Mouse (Mus musculus): ENCODE measurements at regions not wholly inside any gene's neighbourhood (a gene's known extent, or its start where the extent isn't known, plus 50 kb on each side); places are given as distances from the start of the nearest gene placed in this dataset.

DNA sequence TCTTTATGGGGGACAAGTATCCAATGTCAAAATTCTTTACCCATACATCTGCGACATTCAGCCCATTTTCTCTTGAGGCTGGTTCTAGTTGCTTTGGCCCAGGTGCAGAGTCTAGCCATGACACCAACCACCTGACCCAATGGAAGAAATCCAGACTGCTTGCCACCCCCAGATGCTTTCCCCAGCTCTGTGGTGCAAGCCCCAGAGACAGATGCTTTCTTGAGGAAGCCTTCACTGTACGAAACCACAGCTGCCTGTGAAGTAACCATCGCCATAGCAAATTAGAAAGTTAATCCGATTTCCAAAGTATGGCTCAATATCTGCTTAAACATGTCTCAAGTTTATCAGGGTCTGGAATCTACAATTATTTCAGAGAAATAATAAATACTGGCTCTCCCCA lies 138.5 kb downstream of the Arrdc4 start:
- Histone ChIP-seq H3K4me3 (no peak overlapping the region), H3K27ac (no peak overlapping the region), H3K9ac (no peak overlapping the region), H3K4me1 (no peaks in the 10 kb centered on the region), H3K9me3 (no peaks in the 10 kb centered on the region), H3K27me3 (0 out of 2 replicates have a peak, but pooled peaks cover under 1% of the 10 kb centered on the region), H3K36me3 (no peaks in the 10 kb centered on the region), H3K4me2 (no peak overlapping the region)
- WGBS: 66% methylated on average over 4 of the region's 4 CpGs
- ATAC-seq (ENCODE audit: insufficient number of reproducible peaks, insufficient read depth, low FRiP score, low TSS enrichment, low read depth): no peak

DNA sequence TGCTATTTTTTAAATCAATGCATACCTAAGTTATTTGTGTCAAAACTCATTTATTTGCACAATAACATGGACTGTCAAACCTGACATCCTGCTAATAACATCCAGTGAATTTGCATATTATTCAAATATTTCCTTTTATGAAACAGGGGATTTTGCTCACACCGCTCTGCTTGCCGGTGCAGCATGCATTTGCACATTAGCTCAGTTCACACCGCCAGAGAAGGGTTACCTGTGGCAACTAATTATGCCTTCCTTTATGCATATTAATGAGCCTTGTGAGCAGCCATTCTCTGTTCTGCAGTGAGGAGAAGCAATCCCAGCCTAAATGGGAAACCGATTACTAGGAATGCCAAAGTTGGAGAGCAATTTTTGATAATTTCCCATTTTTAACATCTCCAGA lies 141.9 kb downstream of the Arrdc4 start:
- no peak for ATAC-seq (ENCODE audit: insufficient number of reproducible peaks, insufficient read depth, low FRiP score, low TSS enrichment, low read depth)

DNA sequence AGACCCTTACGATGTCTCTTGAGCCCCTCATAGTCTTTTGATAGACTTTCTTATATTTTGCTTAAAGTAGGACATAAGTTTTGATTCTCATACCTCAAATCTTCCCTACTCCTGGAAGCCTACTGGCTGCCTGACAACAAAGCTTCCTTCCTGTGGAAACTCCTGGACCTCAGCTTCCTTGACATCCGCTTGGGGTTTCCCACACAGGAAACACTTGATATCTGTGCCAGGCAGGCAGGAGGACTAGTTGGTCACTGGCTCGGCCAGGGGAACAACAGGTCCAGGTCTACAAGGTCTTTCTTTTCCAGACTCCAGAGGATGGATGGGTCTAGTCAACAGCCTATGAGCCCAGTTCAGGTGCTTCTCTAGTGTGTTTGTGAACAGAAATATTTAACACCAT lies 142.8 kb downstream of the Arrdc4 start:
- H3K4me2 ChIP-seq: no peak overlapping the region
- no peak overlapping the region for H3K9ac ChIP-seq
- no peaks in the 10 kb centered on the region for H3K27me3 ChIP-seq
- ATAC-seq (ENCODE audit: insufficient number of reproducible peaks, insufficient read depth, low FRiP score, low TSS enrichment, low read depth): no peak
- no peak overlapping the region for H3K27ac ChIP-seq
- H3K36me3 ChIP-seq: no peaks in the 10 kb centered on the region
- no peak overlapping the region for H3K4me3 ChIP-seq
- H3K9me3 ChIP-seq: no peaks in the 10 kb centered on the region
- H3K4me1 ChIP-seq: no peaks in the 10 kb centered on the region
- 85% methylated on average over 3 of the region's 3 CpGs for WGBS

More for the DNA sequence above, 141.9 kb downstream of the Arrdc4 start:
- H3K27ac ChIP-seq: no peak overlapping the region
- no peaks in the 10 kb centered on the region for H3K36me3 ChIP-seq
- no peak overlapping the region for H3K4me3 ChIP-seq
- no peak overlapping the region for H3K4me2 ChIP-seq
- no peaks in the 10 kb centered on the region for H3K4me1 ChIP-seq
- WGBS: 75% methylated on average over 4 of the region's 4 CpGs
- H3K9me3 ChIP-seq: no peaks in the 10 kb centered on the region
- no peak overlapping the region for H3K9ac ChIP-seq
- no peaks in the 10 kb centered on the region for H3K27me3 ChIP-seq

DNA sequence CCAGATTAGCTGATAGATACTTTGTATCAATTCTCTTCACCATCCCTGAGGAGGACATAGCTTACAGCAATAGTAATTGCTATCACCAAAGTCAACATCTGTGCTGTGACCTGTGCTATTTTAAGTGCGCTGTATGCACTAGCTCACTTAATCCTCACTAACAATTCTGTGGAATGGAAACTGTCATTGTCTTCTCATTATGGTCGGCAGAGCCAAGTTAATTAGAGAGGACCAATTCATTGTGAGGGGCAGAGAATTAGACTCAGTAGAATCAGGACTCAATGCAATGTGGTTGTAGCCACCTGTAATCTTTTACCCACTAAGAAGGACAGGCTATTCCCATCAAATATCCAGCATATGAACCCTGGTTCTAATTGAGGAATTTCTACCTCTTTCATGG lies 145.3 kb downstream of the Arrdc4 start:
- Histone ChIP-seq H3K4me2 (no peak overlapping the region), H3K4me3 (no peak overlapping the region), H3K9me3 (no peaks in the 10 kb centered on the region), H3K4me1 (no peaks in the 10 kb centered on the region), H3K36me3 (no peaks in the 10 kb centered on the region), H3K27ac (no peak overlapping the region), H3K27me3 (0 out of 2 replicates have a peak, but pooled peaks cover 5% of the 10 kb centered on the region), H3K9ac (no peak overlapping the region)
- no peak for ATAC-seq (ENCODE audit: insufficient number of reproducible peaks, insufficient read depth, low FRiP score, low TSS enrichment, low read depth)
- WGBS: 63% methylated on average over 2 of the region's 2 CpGs

DNA sequence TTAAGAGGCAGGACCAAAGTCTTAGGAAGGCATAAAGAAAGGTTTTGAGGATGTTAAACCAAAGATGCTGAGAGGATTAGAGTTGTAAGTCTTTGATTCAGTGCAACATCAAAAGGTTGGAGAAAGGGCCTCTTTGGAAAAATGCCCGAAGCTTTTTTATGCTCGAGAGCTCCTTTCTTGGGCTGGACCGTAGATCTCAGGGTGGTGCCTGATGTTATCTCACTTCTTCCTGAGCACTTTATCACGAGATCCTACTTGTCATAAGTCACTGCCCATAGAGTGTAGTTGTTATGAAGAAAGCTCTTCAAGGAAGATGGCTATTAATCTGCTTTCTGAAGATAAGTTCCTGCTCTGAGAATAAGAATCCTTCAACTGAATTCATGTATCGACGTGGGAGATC lies 147.0 kb downstream of the Arrdc4 start:
- no peak for ATAC-seq (ENCODE audit: insufficient number of reproducible peaks, insufficient read depth, low FRiP score, low TSS enrichment, low read depth)
- Histone ChIP-seq H3K27ac (no peak overlapping the region), H3K4me3 (no peak overlapping the region), H3K36me3 (no peaks in the 10 kb centered on the region), H3K9ac (no peak overlapping the region), H3K4me1 (no peaks in the 10 kb centered on the region), H3K9me3 (no peaks in the 10 kb centered on the region), H3K27me3 (0 out of 2 replicates have a peak, but pooled peaks cover 6% of the 10 kb centered on the region), H3K4me2 (no peak overlapping the region)
- 65% methylated on average over 6 of the region's 6 CpGs for WGBS

DNA sequence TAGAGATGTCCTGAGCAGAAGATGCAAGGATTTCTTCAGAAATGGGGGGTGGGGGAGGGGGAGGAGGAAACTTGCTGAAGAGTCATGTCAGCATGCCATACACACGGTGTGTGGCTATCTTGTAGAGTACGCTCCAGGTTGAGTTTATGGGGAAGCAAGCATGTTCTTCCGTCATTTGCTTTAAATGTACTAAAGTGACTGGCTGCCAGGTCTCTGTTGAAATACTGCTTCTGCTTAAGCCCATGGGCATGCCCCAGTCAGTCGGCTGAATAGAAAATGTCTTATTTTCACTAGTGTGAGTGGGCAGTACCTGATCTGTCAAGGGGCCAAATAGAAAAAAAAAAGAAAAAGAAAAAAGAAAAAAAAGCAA lies 155.0 kb downstream of the Arrdc4 start:
- H3K36me3 ChIP-seq: no peaks in the 10 kb centered on the region
- peaks cover 3% of the 10 kb centered on the region; the same call in 1 of the 2 replicates for H3K4me1 ChIP-seq
- H3K4me2 ChIP-seq: no peak overlapping the region
- no peak overlapping the region for H3K4me3 ChIP-seq
- no peak for ATAC-seq (ENCODE audit: insufficient number of reproducible peaks, insufficient read depth, low FRiP score, low TSS enrichment, low read depth)
- no peak overlapping the region for H3K27ac ChIP-seq
- peaks cover 16% of the 10 kb centered on the region for H3K27me3 ChIP-seq
- 65% methylated on average over 4 of the region's 4 CpGs for WGBS
- no peak overlapping the region for H3K9ac ChIP-seq
- no peaks in the 10 kb centered on the region for H3K9me3 ChIP-seq

DNA sequence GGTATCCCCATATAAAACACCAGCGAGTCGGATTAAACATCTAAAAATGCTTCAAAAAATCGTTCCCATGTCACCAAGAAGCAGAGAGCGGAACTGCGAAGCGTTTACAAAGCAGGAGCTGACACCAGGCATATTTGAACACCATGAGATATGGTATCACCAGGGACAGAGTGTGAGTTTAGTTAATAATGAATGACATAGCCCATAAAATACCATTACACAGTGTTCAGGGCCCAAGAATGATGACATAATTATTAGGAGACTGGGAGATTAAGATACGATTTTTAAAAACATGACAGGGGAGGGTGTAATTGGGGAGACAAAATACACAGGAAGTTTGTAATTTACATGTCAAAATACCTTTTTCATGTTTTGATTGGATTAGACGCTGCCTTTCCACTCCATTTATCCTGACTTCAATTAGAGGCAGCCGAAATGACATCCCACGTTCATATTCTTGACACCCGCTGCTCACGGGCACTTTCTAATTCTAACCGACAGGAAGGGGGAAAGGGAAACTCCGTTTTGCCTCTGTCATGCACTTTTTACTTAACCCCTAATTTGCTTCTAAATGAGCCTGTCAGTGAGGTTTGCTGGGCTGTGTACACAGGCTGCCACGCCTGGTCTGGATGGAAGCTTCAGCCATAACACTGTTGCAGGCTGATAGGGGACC lies 155.6 kb downstream of the Arrdc4 start:
- WGBS: 31% methylated on average over 15 of the region's 15 CpGs
- Histone ChIP-seq H3K27ac (no peak overlapping the region), H3K4me2 (no peak overlapping the region), H3K36me3 (no peaks in the 10 kb centered on the region), H3K27me3 (peaks cover 14% of the 10 kb centered on the region), H3K4me1 (peaks cover 3% of the 10 kb centered on the region; the same call in 1 of the 2 replicates), H3K9me3 (no peaks in the 10 kb centered on the region), H3K9ac (no peak overlapping the region), H3K4me3 (no peak overlapping the region)
- ATAC-seq (ENCODE audit: insufficient number of reproducible peaks, insufficient read depth, low FRiP score, low TSS enrichment, low read depth): no peak

DNA sequence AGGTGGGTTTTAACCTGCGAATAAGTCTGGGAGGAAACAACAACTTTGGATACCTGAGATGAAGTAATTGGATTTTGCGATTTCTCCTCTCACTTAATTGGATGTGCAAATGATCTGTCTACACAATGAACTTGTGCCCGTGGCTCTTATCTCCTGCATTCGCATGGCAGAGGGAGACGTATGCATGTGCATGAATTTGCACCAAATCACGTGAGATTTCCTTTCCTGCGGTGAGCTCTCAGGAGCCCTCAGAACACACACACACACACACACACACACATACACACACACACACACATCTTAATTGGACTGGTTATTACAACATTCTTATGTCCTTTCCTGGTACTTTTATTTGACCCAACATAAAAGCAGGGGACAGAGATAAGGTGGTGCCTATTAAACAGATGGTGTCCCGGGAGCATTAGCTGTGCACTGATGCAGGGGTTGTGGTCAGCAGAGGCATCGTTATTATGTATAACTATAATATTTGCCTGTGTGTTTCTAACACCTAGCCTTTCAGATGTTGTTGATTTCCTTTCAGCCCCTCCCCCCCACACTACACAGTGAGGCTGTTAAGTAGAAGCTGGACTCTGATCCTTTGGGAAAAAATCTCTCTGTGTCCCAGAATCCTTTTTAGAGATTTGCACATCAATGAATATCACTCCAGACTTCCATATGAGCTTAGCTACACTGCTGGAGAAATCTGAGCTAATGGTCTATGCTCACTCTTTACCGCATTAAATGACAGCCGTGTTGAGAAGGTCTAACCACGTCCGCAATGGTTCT lies 166.3 kb downstream of the Arrdc4 start:
- H3K4me1 ChIP-seq: no peaks in the 10 kb centered on the region
- H3K4me3 ChIP-seq: no peak overlapping the region
- ATAC-seq (ENCODE audit: insufficient number of reproducible peaks, insufficient read depth, low FRiP score, low TSS enrichment, low read depth): no peak
- H3K9me3 ChIP-seq: no peaks in the 10 kb centered on the region
- no peaks in the 10 kb centered on the region for H3K36me3 ChIP-seq
- H3K9ac ChIP-seq: no peak overlapping the region
- no peak overlapping the region for H3K4me2 ChIP-seq
- H3K27me3 ChIP-seq: peaks cover 24% of the 10 kb centered on the region
- WGBS: 81% methylated on average over 13 of the region's 13 CpGs
- H3K27ac ChIP-seq: no peak overlapping the region

DNA sequence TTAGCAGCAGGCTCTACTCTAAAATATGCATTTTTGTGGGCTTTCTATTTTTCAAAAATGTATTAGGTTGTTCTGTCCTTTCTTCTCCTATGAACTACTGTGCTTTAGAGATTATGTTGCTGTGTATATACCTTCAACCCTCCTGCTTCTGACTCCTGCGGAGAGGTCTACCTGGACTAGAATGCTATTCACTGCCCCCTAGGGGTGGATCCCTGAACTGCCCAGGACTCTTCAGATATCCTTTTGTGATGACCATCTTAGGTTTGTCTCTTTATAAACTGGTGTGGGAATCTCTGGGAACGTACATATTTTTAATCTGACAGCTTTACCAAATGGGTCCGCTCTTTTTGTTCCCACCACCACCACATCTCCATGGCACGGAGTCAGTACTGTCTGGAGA lies 168.4 kb downstream of the Arrdc4 start:
- Histone ChIP-seq H3K27me3 (peaks cover 27% of the 10 kb centered on the region), H3K27ac (no peak overlapping the region), H3K36me3 (no peaks in the 10 kb centered on the region), H3K4me1 (no peaks in the 10 kb centered on the region), H3K4me3 (no peak overlapping the region), H3K9ac (no peak overlapping the region), H3K4me2 (no peak overlapping the region), H3K9me3 (no peaks in the 10 kb centered on the region)
- WGBS: 36% methylated on average over 4 of the region's 4 CpGs
- no peak for ATAC-seq (ENCODE audit: insufficient number of reproducible peaks, insufficient read depth, low FRiP score, low TSS enrichment, low read depth)

DNA sequence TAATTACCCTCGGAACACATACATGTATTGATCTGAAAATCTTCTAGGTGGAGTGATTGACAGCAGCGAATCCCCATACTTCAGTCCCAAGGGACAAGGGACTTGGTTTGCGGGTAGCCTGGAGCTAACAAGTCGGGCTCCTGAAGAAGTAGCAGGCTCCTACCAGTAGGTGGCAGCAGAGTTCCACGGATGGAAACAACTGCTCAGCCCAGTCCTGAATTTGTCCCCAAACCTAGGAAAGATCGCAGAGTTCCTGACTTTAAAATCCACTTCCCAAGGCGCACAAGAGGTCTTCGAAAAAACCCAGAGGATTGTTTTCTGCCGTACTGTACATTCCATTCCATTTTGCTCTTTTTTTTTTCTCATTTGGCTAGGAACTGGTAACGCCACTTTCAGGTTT lies 169.4 kb downstream of the Arrdc4 start:
- Histone ChIP-seq H3K4me3 (peak overlapping the region; percentile 26), H3K9ac (no peak overlapping the region)
- no peak for ATAC-seq (ENCODE audit: insufficient number of reproducible peaks, insufficient read depth, low FRiP score, low TSS enrichment, low read depth)

DNA sequence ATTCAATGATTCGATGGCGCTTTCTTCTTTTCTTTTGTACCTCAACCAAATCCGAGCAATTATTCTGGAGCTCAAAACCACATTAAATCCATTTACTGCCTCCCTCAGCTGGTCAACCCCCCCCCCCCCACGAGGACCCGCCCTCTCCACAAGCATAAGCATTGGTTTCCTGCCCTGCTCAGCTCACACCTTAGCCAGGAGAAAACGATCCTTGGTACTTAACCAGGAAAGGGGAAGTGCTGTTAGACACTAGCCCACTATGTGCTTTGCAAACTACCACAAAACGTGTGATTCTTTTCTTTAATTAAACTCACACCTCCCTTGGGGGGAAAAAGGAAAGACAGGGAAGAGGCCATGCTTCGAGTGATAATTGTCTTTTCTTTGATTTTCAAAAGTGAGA lies 169.8 kb downstream of the Arrdc4 start:
- H3K4me2 ChIP-seq: peak overlapping the region; percentile 54
- peaks cover 27% of the 10 kb centered on the region for H3K27me3 ChIP-seq
- WGBS: 37% methylated on average over 8 of the region's 8 CpGs
- no peak overlapping the region; the same call in 1 of the 2 replicates for H3K4me3 ChIP-seq
- no peak overlapping the region for H3K27ac ChIP-seq
- H3K4me1 ChIP-seq: no peaks in the 10 kb centered on the region
- no peaks in the 10 kb centered on the region for H3K9me3 ChIP-seq
- no peak overlapping the region for H3K9ac ChIP-seq
- no peak for ATAC-seq (ENCODE audit: insufficient number of reproducible peaks, insufficient read depth, low FRiP score, low TSS enrichment, low read depth)
- no peaks in the 10 kb centered on the region for H3K36me3 ChIP-seq

More for the DNA sequence above, 169.4 kb downstream of the Arrdc4 start:
- WGBS: 7% methylated on average over 10 of the region's 10 CpGs
- Histone ChIP-seq H3K4me2 (peak overlapping the region; percentile 54), H3K27ac (no peak overlapping the region), H3K9me3 (no peaks in the 10 kb centered on the region), H3K27me3 (peaks cover 27% of the 10 kb centered on the region), H3K4me1 (no peaks in the 10 kb centered on the region), H3K36me3 (no peaks in the 10 kb centered on the region)

DNA sequence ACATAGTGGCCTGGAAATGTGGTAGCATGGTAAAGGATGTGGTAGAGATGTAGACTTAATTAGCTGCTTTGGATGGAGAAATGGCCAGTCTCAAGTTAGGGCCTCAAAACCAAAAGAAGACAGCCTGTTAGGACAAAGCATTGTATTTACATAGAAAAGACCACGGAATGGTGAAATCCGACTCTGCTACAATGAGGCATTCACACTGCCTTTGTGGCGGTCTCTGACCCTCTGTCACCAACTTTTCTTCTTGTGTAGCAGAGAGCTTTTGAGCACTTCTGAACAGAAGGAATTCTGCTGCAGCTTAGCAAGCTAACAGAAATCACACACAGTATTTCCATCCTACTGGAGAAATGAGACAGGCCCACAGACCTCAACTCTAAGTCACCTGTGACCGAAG lies 177.7 kb downstream of the Arrdc4 start:
- no peaks in the 10 kb centered on the region for H3K4me1 ChIP-seq
- no peaks in the 10 kb centered on the region for H3K27me3 ChIP-seq
- H3K9ac ChIP-seq: no peak overlapping the region
- no peaks in the 10 kb centered on the region for H3K9me3 ChIP-seq
- ATAC-seq (ENCODE audit: insufficient number of reproducible peaks, insufficient read depth, low FRiP score, low TSS enrichment, low read depth): no peak
- no peak overlapping the region for H3K4me2 ChIP-seq
- no peaks in the 10 kb centered on the region for H3K36me3 ChIP-seq
- 55% methylated on average over 4 of the region's 4 CpGs for WGBS
- H3K27ac ChIP-seq: no peak overlapping the region
- H3K4me3 ChIP-seq: no peak overlapping the region
